Mouse (Mus musculus) adrenal gland, postnatal 36 days (tissue): ENCODE results near the gene Gpr182. TPM values are rescaled to one million over a fixed set of nuclear protein-coding genes. Genes with fewer than 3 reads are reported as not detected.
"Not testable (repeated sequence)": the region's sequence is repeated elsewhere in the genome, so short reads cannot be mapped to it uniquely, and the experiment has no call there.

Experiments used
- DNase-seq, 2 experiments: peaks; one replicate each; pipeline ENCODE4 v3.0.0; 2021; ENCODE audit warnings: mixed read lengths in 1 of 2
- long read RNA-seq, 2 experiments: library from polyadenylated mRNA; stranded (forward); transcript quantifications; one replicate each; pipeline ENCODE4 v2.0.0; 2021; ENCODE audit warnings: borderline sequencing depth in 2 of 2
- total RNA-seq, 2 experiments: library from RNA; stranded (reverse); gene quantifications; 2 replicates each; pipeline ENCODE4 v1.2.3; 2021

The Gpr182 gene
- total RNA-seq, result 10 to 100 TPM in 1 of 2 experiments, 1 to 10 TPM in 1; 7.3 to 10.9 TPM
- long read RNA-seq, experiment 1, transcript Gpr182-201 (2 exons, 3,954 nt), result major isoform, 8 of 13 reads
- long read RNA-seq, experiment 1, partial matches to known transcripts, result 0 of 13 reads
- long read RNA-seq, experiment 1, other reads (novel, unspliced or antisense), result 5 of 13 reads
- long read RNA-seq, experiment 2, partial matches to known transcripts, result 0 of 3 reads
- long read RNA-seq, experiment 2, other reads (novel, unspliced or antisense), result 2 of 3 reads

DNA sequence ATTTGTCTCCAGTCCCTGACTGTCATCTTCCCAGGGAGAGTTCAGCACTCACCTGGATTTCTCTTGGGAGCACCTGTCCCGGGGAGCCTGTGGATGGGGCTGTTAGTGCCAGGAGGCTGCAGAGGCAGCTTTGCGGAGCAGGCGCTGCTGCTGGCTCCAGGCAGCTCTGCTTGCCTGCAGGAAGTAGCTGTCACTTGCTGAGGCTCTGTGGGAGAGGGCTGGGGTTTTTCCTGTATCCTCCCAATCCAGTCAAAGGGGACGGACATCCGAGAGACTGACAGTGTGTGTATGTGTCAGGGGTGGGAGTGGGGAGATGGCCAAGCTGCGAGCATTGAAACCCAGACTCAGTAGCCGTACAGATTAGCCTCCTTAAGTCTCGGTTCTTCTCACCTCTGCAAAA is at the start of gene Gpr182:
Gene Gpr182 (minus strand): TSS at position 185 of the 400 bp plus-strand sequence.
- DNase-seq, result peak; percentile 44 to 54

DNA sequence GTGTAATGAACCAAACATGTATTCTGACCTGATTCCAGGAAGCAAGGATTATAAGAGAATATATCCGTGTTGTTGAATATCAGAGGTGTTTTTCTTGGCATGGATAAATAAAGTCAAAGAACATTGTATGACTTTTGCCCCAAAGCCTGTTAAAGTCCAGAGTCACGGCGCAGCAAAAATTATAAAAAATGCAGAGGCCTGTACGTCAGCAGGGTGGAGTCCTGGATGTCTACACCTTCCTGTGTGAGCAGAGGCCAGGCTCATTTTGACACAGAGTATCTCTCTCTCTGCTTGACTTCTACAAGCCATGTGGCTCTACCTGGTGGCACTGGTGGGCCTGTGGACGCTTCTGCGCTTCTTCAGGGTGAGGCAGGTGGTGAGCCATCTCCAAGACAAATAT is 49.4 kb upstream of the Gpr182 start, which contains the start of gene Rdh16:
Gene Rdh16 (plus strand): TSS at position 262 of the 400 bp plus-strand sequence.
- DNase-seq, result no peak

DNA sequence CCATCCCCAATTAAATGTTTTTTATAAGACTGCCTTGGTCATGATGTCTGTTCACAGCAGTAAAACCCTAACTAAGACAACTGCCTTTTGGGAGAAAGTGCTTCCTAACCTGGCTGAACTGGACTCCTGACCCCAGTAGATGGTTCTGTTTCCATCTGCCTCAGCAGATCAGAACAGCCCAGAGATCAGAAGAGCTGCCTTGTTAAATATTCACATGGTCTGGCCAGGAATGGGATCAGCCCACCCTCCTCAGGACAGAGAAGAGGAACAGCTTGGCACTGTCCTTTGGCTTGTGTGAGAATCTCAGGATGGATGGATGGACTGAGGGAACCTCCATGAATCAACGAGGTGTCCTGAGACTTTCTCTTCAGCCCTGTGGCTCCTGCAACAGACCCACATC is 47.8 kb upstream of the Gpr182 start:
- DNase-seq, result no peak

DNA sequence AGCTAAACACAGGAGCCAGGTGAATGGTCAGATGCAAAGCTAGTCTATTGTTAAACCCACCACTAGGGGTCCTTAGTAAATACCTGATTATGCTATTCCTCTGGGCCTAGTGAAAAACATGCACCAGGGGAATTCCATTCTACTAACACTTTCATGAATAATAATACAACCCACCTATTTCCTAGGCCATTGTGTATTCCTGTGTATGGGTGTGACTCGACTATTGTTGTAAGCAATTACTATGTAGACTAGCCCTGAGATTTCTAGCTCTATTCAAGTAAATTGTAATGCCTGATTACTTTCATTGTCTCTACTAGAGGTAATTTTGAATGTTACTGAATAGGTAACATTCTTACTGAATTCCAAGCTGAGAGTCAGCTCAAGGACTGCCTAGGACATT is 33.9 kb upstream of the Gpr182 start:
- not testable (repeated sequence) for DNase-seq

DNA sequence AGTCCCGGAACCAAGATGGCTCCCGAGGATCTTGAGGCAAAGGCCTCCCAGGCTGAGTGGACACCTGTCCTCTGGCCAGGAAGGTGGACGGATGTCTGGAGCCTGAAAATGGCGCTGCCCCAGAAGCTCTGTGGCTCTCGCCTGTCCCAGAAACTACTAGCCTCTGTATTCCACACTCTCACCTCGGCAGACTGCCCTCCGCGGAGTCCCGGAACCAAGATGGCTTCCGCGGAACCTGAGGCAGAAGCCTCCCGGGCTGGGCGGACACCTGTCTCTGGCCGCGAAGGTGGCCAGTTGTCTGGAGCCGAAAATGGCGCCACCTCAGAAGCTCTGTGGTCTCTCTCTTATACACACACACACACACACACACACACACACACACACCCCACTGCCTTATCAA is 30.8 kb upstream of the Gpr182 start:
- DNase-seq, result not testable (repeated sequence)

DNA sequence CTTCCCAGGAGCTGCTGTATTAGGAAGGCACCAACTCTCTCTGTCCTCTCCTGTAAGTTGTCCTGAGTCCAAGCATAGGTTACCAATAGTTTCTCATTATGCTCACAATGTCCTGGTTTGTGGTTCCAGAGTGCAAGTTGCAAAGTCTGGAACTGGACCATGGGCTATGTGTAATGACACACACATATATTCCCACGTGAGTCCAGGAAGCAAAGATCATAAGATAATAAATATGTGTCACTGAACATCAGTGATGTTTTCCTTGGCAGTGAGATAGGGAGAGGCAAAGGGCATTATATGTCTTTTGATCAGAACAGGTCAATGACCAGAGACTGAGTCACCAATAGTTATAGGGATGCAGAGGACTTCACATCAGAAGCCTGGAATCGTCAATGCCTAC is 24.5 kb upstream of the Gpr182 start, which contains the start of gene Rdh9:
Gene Rdh9 (plus strand): TSS at position 376 of the 400 bp plus-strand sequence.
- no peak for DNase-seq

DNA sequence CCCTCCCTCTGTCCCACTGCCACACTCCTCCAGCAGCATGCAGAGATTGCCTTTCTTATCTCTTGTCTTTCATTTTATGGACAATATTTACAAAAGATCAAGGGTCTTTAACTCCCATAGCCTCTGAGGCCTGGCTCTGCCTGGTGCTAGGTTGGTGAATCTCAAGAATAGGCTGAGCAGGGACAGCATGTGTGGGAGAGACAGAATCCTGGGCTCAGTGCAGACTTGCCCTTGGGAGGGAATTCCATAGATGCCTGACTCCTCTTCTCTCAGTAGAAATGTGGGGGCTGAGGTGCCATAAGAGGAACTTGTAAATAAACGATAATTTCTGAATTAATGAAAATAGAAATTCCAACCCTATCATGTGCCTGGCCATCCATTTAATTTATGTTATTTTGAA is 15.0 kb upstream of the Gpr182 start:
- no peak for DNase-seq

DNA sequence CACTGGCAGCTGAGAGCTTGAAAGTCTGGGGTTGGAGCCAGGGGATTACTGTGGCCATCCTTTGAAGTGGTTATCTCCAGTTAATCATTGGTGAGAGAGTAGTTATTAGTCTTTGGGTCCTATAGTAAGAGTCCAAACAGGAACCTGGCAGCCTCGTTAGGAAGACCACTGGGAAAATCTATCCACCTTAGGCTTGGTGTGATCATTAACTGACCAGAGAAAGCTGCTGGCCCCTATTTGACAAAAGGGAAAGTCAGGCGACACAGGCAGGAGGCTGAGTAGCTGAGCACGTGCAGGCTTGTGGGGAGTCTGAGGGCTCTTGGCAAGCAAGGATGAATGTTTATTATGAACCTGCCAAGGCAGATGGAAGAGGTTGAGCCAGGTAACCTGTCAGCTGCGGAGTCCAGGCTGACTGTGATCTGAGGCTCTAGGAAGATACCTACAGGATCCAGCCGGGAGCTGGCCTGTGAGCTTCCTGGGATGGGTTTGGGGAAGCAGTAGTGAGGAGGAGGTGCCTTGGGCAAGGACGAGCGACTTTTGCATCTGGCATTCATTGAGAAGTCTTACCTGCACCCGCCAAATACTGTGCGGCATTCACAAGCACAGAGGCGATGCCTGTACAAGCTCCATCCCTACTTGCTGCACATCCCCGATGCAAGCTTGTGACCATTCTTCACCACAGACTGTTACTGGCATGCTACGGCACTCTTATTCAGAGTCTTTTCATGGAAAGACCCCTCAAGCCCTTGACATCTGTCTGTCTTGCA is 12.6 kb upstream of the Gpr182 start:
- DNase-seq, result no peak

DNA sequence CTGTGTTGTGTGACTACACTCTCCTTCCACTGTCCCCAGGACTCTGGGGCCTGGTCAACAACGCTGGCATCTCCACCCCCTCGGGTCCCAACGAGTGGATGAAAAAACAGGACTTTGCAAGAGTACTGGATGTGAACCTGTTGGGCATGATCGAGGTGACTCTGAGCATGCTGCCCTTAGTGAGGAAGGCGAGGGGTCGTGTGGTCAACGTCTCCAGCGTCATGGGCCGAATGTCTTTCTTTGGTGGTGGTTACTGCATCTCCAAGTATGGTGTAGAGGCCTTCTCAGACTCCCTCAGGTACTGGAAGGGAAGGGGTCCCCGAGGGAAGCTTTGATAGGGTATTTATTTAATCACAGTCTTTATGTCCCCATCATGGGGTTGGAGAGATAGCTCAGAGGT is 11.4 kb upstream of the Gpr182 start:
- not testable (repeated sequence) for DNase-seq

DNA sequence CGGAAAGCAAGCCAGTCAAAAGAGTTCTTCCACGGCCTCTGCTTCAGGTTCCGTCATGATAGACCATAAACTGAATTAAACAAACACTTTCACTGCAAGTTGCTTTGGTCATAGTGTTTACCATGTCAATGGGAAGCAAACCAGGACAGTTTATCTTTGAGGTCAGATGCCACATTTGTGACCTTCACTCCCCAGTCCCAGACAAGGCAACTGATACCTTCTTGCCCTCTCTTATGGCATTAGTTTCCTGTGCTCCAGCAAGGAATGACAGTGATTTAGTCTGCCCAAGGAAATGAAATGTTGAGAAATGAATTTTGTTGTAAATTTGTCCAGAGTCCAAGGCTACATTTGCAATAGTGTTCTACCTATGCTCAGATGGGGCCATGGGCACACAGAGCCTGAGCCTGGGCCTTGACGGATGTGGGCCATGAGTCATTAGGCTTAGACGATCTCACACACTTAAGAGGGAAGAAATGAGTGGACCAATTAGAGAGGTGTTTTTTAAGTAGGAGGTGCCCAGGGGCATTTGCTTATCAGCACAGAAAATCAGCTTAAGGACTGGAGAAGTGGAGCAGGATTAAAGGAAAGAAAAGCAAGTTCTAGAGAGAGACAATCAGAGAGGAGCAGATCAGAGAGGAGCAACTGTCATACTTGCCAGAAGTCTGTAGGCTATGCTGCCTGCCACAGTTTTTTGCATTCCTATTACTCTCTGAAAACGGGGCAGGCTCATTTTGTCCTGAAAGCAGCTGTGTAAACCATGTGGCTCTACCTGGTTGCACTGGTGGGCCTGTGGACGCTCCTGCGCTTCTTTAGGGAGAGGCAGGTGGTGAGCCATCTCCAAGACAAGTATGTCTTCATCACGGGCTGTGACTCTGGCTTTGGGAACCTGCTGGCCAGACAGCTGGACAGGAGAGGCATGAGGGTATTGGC is 7.9 kb upstream of the Gpr182 start, which contains the start of the genes Rdh1 and Rdh16f1:
Gene Rdh1 (plus strand): TSS at position 541 of the 930 bp plus-strand sequence.
Gene Rdh16f1 (plus strand): TSS at position 607 of the 930 bp plus-strand sequence.
- DNase-seq, result peak; percentile 47 to 48

DNA sequence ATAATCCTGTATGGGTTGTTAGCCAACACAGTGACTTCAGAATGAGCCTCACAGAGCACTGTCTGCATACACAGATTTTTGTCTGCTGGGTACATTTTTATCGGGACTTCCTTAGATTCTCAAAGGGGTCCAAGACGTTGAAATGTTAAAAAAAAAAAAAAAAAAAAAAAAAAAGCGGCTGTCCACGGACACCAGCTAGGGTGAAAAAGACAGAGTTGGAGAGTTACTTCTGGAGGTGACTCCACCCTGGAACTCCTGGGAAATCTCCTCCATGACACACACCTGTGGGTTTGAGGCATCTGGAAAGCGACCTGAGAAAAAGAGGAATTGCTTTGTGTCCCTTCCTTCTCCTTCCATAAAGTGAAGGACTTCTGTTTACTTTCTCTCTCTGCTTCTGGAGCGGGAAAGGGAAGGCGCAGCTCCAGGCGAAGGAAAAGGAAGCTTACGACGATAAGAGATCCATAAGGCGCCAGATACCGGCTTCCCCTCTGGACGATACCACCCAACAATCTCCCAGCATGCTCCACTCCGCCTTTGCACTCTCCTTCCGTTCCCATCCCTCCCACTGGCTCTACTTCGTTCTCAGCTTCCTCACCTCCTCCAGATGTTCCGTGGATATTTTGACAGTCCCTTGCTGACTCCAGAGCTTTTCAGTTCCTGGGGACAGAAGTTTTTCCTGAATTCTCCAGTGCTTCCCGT is 4.4 kb upstream of the Gpr182 start:
- no peak for DNase-seq

DNA sequence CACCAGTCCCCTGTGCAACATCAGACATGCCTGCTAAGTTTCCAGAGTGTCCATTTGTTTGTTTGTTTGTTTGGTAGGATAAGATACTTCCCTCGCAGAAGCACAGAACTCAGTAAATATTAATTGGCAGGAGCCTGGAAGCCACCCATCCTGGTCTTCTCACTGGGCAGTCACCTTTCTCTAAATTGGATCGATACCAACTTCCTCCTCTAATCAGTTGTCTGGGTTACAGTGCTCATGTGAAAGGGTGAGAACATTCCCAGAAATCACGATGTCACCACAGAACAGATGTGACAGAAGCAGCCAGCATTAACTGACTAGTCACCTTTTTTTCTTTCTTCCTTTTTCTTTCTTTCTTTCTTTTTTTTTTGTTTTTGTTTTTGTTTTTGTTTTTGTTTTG is 3.7 kb upstream of the Gpr182 start:
- no peak for DNase-seq

DNA sequence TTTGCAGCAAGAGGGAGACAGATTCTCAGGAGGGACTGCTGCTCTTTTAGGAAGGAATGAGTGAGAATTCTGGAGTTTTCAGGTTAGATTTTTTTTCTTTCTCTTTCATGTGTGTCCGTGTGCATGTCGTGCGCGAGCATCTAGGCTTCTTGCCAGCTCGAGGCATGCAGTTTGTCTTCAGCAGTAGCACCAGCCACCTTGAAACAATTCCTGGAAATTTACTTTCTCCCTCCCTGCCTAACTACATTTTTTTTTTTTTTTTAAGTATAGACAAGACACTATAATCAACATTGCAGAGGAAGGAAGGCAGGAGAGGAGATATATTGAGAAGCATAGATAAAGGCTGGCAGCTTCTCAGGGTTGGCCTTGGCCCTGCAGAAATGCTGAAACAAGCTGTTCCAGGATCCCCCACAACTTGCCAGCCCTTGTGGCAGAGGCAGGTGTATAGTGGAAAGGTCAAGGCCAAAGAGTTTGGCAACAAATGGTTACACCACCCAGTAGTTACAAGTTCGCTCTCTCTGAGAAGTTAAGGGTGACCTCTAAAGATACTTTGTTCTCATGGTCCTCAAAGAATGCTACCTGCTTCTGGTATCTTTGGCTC is 3.1 kb upstream of the Gpr182 start:
- peak; percentile 63 to 78 for DNase-seq

DNA sequence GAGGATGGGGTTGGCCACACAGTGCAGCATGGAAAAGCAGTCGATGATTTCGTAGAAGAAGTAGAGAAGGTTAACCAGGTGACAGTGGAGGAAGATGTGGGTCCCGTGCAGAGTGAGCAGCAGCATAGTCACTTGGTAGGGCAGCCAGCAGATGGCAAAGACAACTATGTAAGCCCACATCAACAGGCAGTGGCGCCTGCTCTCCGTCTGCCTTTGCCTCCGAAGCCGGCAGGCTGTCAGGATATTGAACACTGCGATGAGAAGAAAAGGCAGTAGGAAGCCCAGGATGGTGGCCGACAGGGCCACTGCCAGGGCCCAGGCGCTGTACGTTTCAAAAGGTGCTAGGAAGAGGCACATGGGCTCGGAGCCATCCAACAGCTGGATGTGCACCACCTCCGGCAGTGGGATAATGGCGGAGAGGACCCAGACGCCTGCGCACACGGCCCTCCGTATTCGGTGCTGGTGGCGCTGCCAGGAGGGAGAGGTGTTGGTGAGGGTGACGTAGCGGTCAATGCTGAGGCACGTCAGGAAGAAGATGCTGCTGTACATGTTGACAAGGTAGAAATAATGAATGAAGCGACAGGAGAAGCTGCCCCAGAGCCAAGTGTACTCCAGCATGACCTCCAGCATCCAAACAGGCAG is 1.3 kb downstream of the Gpr182 start:
- peak in 1 of 2 experiments; percentile 42 for DNase-seq

DNA sequence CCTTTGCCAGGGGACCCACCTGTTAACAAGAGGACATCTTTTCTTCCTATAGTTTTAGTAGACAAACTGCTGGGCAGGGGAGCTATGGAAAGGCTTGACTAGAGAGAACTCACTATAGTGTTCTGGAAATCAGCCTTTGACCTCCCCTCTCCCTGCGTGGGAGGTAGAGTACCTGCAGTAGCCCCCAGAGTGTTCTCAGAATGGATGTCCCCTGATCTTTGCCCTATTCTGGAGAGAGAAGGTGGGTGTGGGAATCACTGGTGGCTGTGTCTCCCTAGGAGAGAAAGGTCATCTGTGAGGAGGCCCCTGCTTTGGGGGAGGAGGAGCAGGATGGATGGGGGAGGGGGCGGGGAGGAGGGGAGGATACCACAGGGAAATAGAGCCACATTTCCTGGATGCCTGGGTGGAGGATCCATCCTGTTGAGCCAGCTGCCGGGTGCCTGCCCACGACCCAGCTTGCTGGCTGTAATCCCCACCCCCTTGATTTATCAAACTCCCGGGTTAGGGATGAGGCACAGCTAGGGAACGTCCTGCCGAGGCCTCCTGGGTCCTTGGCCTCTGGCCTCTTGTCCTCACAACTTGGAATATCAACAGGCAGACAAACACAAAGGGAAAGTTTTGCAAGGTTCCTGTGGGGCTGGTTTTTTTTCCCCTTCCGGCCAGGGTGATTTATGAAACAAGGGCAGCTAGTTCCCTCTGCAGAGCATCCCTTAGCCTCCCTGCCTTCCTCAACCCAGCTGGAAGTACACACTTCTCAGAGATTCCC is 2.5 kb downstream of the Gpr182 start:
- peak; percentile 78 to 87 for DNase-seq

DNA sequence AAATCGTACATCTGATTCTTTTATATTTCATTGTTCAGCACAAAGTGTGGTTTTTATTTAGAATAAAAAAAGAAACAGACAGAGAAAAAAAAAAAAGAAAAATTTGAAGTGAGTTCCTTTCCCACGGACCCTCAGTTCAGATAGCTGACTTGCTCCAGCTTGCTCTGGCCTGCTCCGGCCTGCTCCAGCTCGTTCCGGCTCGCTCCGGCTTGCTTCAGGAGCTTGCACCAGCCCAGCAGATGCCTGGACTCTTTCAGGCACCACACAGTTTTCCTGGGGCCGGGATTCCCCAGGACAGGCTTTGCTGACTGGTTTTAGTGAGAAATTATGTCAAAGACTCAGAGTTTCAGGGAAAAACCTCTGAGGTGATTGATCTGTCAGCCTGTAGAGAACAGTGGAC is 4.3 kb downstream of the Gpr182 start:
- DNase-seq, result no peak

DNA sequence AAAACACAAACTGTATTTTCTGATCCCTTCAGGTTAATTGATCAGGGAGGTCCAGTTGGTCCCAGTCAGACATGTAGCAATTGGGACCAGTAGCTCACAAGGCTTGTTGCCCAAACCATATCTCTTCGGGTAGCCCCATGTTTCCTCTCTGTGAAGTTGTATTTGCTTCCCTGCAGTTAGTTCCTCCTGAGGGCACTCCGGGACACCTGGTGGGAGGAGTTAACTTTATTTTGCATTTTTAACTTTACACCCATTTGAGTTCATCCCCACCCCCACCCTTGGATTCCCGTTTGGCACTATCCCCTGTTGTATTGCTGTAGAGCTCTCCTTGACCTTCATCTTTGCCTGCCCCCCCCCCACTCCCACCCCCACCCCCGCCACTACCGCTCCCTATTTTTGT is 5.6 kb downstream of the Gpr182 start:
- no peak for DNase-seq

DNA sequence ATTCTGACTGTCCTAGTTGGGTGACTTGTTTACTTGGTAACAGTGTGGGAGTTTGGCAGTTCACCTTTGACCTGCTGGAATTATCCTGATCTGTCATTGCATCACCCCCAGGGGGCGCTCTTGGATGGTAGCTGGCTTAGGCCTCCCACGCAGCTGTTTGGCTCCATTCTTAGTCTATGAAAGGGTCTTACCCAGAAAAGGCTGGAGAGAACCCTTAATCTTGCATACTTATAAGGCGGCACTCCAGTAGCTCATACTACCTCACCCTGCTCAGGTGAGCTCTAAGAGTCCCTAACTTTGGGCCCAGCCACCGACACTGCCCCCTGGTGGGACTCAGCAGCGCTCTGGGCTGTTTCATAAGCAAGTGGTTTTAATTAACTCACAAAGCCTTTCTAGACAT is 6.9 kb downstream of the Gpr182 start:
- peak; percentile 67 to 86 for DNase-seq

DNA sequence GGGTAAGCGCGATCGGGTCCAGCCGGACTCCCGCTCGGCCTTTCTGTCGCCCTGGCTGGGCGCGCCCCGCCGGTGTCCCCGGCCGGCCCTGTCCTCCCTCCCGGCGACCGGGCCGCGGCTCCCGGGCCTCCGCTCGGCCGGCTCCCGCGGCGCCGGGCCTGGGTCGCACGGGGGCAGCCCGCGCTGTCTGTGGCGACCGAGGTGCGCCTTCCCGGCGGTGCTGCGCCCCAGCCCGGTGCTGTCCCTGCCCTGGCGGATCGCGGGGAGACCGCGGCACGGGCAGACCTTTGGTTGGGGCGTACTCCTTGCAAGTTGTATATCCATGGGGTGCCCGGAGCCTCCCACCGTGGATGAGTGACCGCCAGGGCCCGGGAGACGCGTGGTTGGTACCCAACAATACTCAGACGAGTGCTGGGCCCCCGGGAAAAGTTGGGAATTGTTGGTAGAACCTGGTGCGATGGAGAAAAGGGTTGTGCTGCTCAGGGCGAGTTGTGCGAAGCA is 11.8 kb downstream of the Gpr182 start:
- peak in 1 of 2 experiments; percentile 40 for DNase-seq
